Mouse (Mus musculus) bone marrow, adult 2 months (tissue): ENCODE data around the gene Srxn1.
A peak's percentile ranks its signal among the peaks of the same experiment; 100 is the strongest.

Experiments used
- CTCF ChIP-seq: fragments of 200-500 bp; IDR thresholded peaks from 2 replicates; pipeline ENCODE4 v1.5.1; 2011; ENCODE audit warnings: low read length, control low read depth; ENCODE audit not compliant: control insufficient read depth, insufficient read depth
- POLR2A ChIP-seq: fragments of 200-500 bp; IDR thresholded peaks from 2 replicates; pipeline ENCODE4 v1.6.1; 2011; ENCODE audit warnings: low read depth, mild to moderate bottlenecking, control low read depth, low read length, borderline replicate concordance; ENCODE audit not compliant: control insufficient read depth

GRCm38 (mm10) chr2:152089078-152089477 is 16.2 kb upstream of the Srxn1 start:
- peak; percentile 61 for TF ChIP-seq CTCF
- TF ChIP-seq POLR2A: no peak
